Mouse (Mus musculus) heart, adult 2 months (tissue): ENCODE data around the gene Trak1. TPM values are rescaled to one million over a fixed set of nuclear protein-coding genes. Genes with fewer than 3 reads are reported as not detected.

Source experiments
- DNase-seq, 2 experiments: peaks; one replicate each; pipeline ENCODE4 v3.0.0; 2021
- H3K27ac ChIP-seq: fragments of 200-600 bp; 2 replicates; pipeline ENCODE4 v1.8.1; 2022
- H3K27me3 ChIP-seq: fragments of 200-500 bp; 2 replicates; pipeline ENCODE4 v1.6.1; 2012; ENCODE audit warnings: mild to moderate bottlenecking, low read length, inconsistent platforms, mixed read lengths; ENCODE audit not compliant: control insufficient read depth, insufficient read depth
- H3K36me3 ChIP-seq: fragments of 200-500 bp; 2 replicates; pipeline ENCODE4 v1.6.1; 2012; ENCODE audit warnings: low read length, inconsistent platforms; ENCODE audit not compliant: control insufficient read depth, insufficient read depth
- H3K4me1 ChIP-seq: fragments of 200-500 bp; 2 replicates; pipeline ENCODE4 v1.6.1; 2011; ENCODE audit warnings: low read length; ENCODE audit not compliant: control insufficient read depth, insufficient read depth
- H3K4me3 ChIP-seq: fragments of 200-600 bp; 2 replicates; pipeline ENCODE4 v1.8.1; 2022
- H3K79me2 ChIP-seq: fragments of 200-500 bp; replicated peaks from 2 replicates; pipeline ENCODE4 v1.6.1; 2012; ENCODE audit warnings: mild to moderate bottlenecking, inconsistent platforms, low read length, moderate library complexity, mixed read lengths; ENCODE audit not compliant: control insufficient read depth, insufficient read depth
- H3K9ac ChIP-seq: fragments of 200-500 bp; 2 replicates; pipeline ENCODE4 v1.6.1; 2012; ENCODE audit warnings: low read depth, mild to moderate bottlenecking, control low read depth, inconsistent platforms, low read length, mixed read lengths
- CTCF ChIP-seq: fragments of 200-600 bp; IDR thresholded peaks from 2 replicates; pipeline ENCODE4 v1.8.1; 2022; ENCODE audit warnings: antibody characterized with exemption, mild to moderate bottlenecking, moderate library complexity
- EP300 ChIP-seq: fragments of 200-500 bp; IDR thresholded peaks from 2 replicates; pipeline ENCODE4 v1.6.1; 2011; ENCODE audit warnings: low read depth, low read length, control low read depth; ENCODE audit not compliant: insufficient read depth
- POLR2A ChIP-seq: fragments of 200-500 bp; IDR thresholded peaks from 2 replicates; pipeline ENCODE4 v1.6.1; 2011; ENCODE audit warnings: mild to moderate bottlenecking, low read depth, low read length, control low read depth; ENCODE audit not compliant: insufficient read depth
- WGBS: fragments of 180-500 bp; shearing (Covaris S2); methylation state at CpG from one replicate; pipeline ENCODE4 v1.1.7; 2018; 5-methylcytosine and 5-hydroxymethylcytosine counted together
- intact Hi-C: fragments of 180-260 bp; cut with DNase I; formaldehyde crosslinking; loops from one replicate; pipeline ENCODE4 v1.15.1; 2025
- polyA plus RNA-seq: library from polyadenylated mRNA; depleted of rRNA; stranded (reverse); fragments of >200 nt; gene quantifications from 2 replicates; pipeline ENCODE4 v1.2.3, GENCODE M21; 2012
- total RNA-seq, 2 experiments: library from RNA; stranded (reverse); gene quantifications; 2 replicates each; pipeline ENCODE4 v1.2.3; 2021

The Trak1 gene
- total and polyA plus RNA-seq, 3 experiments = 170 to 302 (median 276) TPM

DNA sequence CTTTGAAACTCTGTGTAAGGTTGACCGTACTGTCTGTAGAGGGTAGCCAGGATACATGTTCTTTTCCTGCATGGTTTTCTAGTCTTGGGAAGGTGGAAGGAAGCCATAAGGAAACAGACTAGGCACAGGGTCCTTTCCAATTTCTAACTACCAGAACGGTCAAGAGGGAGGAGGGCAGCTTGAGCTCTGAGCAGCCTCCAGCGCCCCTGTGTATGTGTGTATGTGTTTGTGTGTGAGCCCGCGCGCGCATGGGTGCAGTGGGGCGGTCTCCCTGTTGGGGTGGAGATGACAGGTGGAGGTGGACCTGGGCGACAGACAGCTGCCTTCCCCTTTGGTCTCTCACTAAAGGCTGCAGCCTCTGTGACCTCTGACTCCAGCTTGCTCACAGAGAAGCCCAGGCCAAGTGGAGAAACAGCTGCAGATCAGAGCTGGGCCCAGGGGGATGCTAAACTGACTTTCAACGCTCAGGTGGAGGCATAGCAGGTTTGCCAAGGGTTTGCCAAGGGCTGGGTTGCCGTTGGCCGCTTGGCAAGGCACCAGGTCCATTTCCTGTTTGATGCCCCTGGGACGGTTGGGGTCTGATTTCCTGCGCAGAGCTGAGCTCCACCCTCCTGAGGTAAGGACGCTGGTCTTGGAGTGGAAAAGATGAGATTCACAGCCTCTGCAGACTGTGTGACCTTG, 1.2 kb downstream of the Trak1 start:
- intact Hi-C loops = loop anchor here (1.0 to 5.0 kb wide), 4 partner anchors 16 to 72 kb away; no protein-coding TSS in a partner anchor
- TF ChIP-seq POLR2A = no peak; the same call in 1 of the 2 replicates
- no peak for TF ChIP-seq CTCF
- peak; percentile 64; the same call in 1 of the 2 replicates for TF ChIP-seq EP300
- peak overlapping the region; percentile 98 for H3K27ac ChIP-seq
- H3K4me1 ChIP-seq = peaks cover 31% of the 10 kb centered on the region
- DNase-seq = peak; percentile 74 to 75
- peak overlapping the region; percentile 94 for H3K4me3 ChIP-seq
- H3K9ac ChIP-seq = peak overlapping the region; percentile 95
- no peaks in the 10 kb centered on the region for H3K27me3 ChIP-seq
- WGBS = 2% methylated on average over 15 of the region's 15 CpGs
- 0 out of 2 replicates have a peak, but pooled peaks cover 1% of the 10 kb centered on the region for H3K79me2 ChIP-seq
- H3K36me3 ChIP-seq = peaks cover 4% of the 10 kb centered on the region

DNA sequence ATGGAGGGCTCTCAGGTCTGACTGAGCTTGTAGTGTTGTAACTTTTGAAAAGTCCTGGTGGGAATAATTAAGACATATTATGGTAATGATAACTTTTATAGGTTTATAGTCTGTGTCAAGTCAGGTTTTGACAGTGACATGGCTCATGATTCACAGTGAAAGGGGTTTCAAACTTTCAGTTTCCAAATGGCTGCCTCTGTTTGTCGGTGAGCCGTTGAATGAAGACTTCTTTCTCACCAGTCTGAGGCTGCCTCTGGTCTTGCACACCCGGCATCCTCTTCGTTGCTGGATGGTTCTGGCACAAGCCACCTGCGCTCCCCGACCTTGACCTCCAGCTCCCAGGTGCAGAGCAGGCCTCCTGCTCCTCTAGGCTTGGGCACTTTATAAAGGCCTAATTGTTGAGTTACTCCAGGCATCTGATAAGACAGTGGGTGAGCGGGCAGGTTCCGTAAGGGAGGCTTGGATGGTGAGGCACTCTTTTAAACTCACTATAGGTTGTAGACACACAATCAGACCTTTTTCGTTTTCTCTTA, 2.0 kb downstream of the Trak1 start:
- 38% methylated on average over 9 of the region's 9 CpGs for WGBS
- TF ChIP-seq EP300 = 0 out of 2 replicates have a peak, but pooled peaks have one; percentile 17
- no peak for TF ChIP-seq POLR2A
- peak overlapping the region; percentile 63 for H3K9ac ChIP-seq
- H3K36me3 ChIP-seq = peaks cover 4% of the 10 kb centered on the region
- no peaks in the 10 kb centered on the region for H3K27me3 ChIP-seq
- H3K27ac ChIP-seq = peak overlapping the region; percentile 98
- H3K4me3 ChIP-seq = peak overlapping the region; percentile 94
- intact Hi-C loops = loop anchor here (2.0 to 5.0 kb wide), 3 partner anchors 33 to 72 kb away; no protein-coding TSS in a partner anchor
- DNase-seq = peak in 1 of 2 experiments; percentile 55
- 0 out of 2 replicates have a peak, but pooled peaks cover 1% of the 10 kb centered on the region for H3K79me2 ChIP-seq
- H3K4me1 ChIP-seq = peaks cover 38% of the 10 kb centered on the region

DNA sequence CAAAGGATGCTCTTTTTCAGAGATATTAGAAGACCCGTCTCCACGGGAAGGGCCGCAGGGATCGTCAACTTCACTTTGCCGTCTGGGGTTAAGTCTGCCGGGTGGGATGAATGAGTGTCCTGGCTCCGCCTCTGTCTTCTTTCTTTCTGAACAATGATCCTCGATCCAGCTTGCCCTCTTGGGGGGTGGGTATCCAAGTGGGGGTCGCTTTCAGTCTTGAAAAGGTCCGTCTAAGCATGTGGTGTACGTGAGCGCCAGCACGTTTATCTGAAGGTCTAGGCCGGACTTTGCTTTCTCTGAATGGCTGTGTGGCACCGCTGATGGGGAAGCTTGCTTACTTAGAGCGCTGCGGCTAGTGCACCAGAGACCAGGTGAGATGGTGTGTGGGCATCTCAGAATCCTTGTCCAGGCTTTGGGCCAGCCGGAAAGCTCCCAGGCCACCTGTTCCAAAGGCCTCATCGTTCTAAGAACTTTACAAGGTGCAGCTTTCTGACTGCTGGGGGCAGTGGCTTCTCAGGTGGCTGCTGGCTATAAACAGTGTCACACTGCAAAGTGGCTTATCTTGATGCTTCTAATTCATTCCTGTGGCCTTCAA, 2.8 kb downstream of the Trak1 start:
- Histone ChIP-seq H3K27me3 (no peaks in the 10 kb centered on the region), H3K79me2 (peaks cover 4% of the 10 kb centered on the region; the same call in 1 of the 2 replicates), H3K9ac (0 out of 2 replicates have a peak overlapping the region, but pooled peaks have one; percentile 63), H3K4me1 (peaks cover 42% of the 10 kb centered on the region), H3K4me3 (peak overlapping the region; percentile 94), H3K27ac (peak overlapping the region; percentile 98), H3K36me3 (peaks cover 4% of the 10 kb centered on the region)
- DNase-seq = peak in 1 of 2 experiments; percentile 42
- TF ChIP-seq CTCF (0 out of 2 replicates have a peak, but pooled peaks have one; percentile 6), POLR2A (no peak)
- 44% methylated on average over 19 of the region's 19 CpGs for WGBS
- intact Hi-C loops = loop anchor here (2.0 to 5.0 kb wide), 3 partner anchors 32 to 71 kb away; no protein-coding TSS in a partner anchor

DNA sequence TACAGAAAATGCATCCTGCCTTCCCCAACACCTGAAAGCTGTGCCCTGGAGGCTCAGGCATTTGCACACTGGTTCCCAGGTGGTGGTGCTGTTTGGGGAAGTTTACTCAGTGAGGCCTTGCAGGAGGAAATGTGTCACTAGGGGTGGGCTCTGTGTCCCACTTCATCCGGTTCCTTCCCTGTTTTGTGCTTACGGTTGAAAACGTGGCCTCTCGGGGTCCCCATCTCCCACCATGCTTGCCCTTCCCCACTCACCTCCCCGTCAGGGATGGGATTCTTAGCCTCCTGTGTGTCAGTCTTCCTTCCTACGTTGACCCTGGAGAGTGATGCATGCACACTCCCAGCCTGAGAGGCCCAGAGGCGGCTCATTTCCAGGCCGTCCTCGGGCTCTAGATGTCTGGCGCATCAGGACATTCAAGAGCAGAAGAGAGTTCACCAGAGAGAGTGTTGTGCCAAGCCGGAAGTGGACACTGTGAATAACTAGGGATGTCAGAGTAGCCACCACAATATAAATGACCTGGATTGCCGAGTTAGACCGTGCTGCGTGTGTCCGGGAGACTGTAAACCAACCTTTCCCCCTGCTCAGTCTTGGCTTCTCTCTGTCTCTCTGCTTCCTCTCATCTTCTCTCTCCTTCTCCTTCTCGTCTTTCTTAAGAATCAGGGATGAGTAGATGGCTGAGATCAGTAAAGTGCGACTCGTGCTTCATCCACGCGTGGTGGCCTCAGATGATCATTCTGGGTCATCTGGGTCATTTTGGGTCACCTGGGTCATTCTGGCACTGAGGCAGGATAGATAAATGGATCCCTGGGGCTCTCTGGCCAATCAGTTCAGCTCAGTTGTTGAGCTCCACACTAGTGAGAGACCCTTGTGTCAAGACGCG, 4.0 kb downstream of the Trak1 start:
- peak; percentile 56 to 61 for DNase-seq
- H3K4me3 ChIP-seq = peak overlapping the region; percentile 30
- no peaks in the 10 kb centered on the region for H3K27me3 ChIP-seq
- intact Hi-C loops = loop anchor here (1.0 kb wide), 1 partner anchor 12 kb away; no protein-coding TSS in a partner anchor
- no peak for TF ChIP-seq POLR2A
- TF ChIP-seq CTCF = peak; percentile 50
- no peak for TF ChIP-seq EP300
- H3K79me2 ChIP-seq = peaks cover 8% of the 10 kb centered on the region
- peaks cover 10% of the 10 kb centered on the region for H3K36me3 ChIP-seq
- 22% methylated on average over 22 of the region's 22 CpGs for WGBS
- H3K27ac ChIP-seq = peak overlapping the region; percentile 98
- peaks cover 47% of the 10 kb centered on the region for H3K4me1 ChIP-seq
- H3K9ac ChIP-seq = peak overlapping the region; percentile 55

- TF ChIP-seq CTCF (peak; percentile 65), POLR2A (no peak), EP300 (no peak)
- Histone ChIP-seq H3K9ac (no peak overlapping the region), H3K4me1 (peaks cover 53% of the 10 kb centered on the region), H3K36me3 (peaks cover 18% of the 10 kb centered on the region), H3K27ac (peak overlapping the region; percentile 98; the same call in 1 of the 2 replicates), H3K79me2 (peaks cover 10% of the 10 kb centered on the region), H3K4me3 (no peak overlapping the region), H3K27me3 (no peaks in the 10 kb centered on the region)
- no peak for DNase-seq
- WGBS = 85% methylated on average over 7 of the region's 8 CpGs
- intact Hi-C loops = no loop called here
Observed at GRCm38 (mm10) chr9:121302543-121302942, 5.2 kb downstream of the Trak1 start.
